Mouse (Mus musculus) midbrain, postnatal 0 days (tissue): ENCODE data around the gene Btbd3. TPM values are rescaled to one million over a fixed set of nuclear protein-coding genes. Genes with fewer than 3 reads are reported as not detected.

ENCODE experiments used
- ATAC-seq: fragments of 200-750 bp; cut with Nextera tagmentation; 2 replicates; pipeline ENCODE4 v1.8.0; 2017; ENCODE audit warnings: moderate number of reproducible peaks, mild to moderate bottlenecking, moderate TSS enrichment, moderate library complexity; ENCODE audit not compliant: low FRiP score
- DNase-seq: peaks from one replicate; pipeline ENCODE4 v3.0.0-alpha.2; 2015; ENCODE audit warnings: low spot score
- H3K27ac ChIP-seq: fragments of 300-500 bp; sonication (generic); 2 replicates; pipeline ENCODE4 v1.5.1; 2014; ENCODE audit warnings: low read depth, mild to moderate bottlenecking, low read length, mixed read lengths
- H3K27me3 ChIP-seq: fragments of 300-500 bp; sonication (generic); 2 replicates; pipeline ENCODE4 v1.6.1; 2014; ENCODE audit warnings: low read length, control low read depth, mixed read lengths; ENCODE audit not compliant: insufficient read depth
- H3K36me3 ChIP-seq: fragments of 300-500 bp; sonication (generic); 2 replicates; pipeline ENCODE4 v1.6.1; 2014; ENCODE audit warnings: low read length, control low read depth, mixed read lengths; ENCODE audit not compliant: insufficient read depth
- H3K4me1 ChIP-seq: fragments of 300-500 bp; sonication (generic); 2 replicates; pipeline ENCODE4 v1.6.1; 2014; ENCODE audit warnings: mild to moderate bottlenecking, control low read depth, antibody characterized with exemption, low read length, mixed read lengths; ENCODE audit not compliant: insufficient read depth
- H3K4me2 ChIP-seq: fragments of 300-500 bp; sonication (generic); 2 replicates; pipeline ENCODE4 v1.6.1; 2014; ENCODE audit warnings: low read depth, mild to moderate bottlenecking, low read length, mixed read lengths; ENCODE audit not compliant: poor library complexity, severe bottlenecking
- H3K4me3 ChIP-seq: fragments of 300-500 bp; sonication (generic); 2 replicates; pipeline ENCODE4 v1.5.1; 2014; ENCODE audit warnings: low read depth, mild to moderate bottlenecking, low read length, moderate library complexity
- H3K9ac ChIP-seq: fragments of 300-500 bp; sonication (generic); replicated peaks from 2 replicates; pipeline ENCODE4 v1.6.1; 2014; ENCODE audit warnings: mild to moderate bottlenecking, low read length, moderate library complexity, mixed read lengths; ENCODE audit not compliant: poor library complexity, severe bottlenecking
- H3K9me3 ChIP-seq: fragments of 300-500 bp; sonication (generic); 2 replicates; pipeline ENCODE4 v1.6.1; 2016; ENCODE audit warnings: low read length, control low read depth
- CTCF ChIP-seq: IDR thresholded peaks from 2 replicates; pipeline ENCODE4 v1.5.1; 2016; ENCODE audit warnings: antibody characterized with exemption, mild to moderate bottlenecking
- WGBS: fragments of 180-500 bp; shearing (Covaris S2); extraction: QIAGEN DNeasy Blood & Tissue Kit; methylation state at CpG from one replicate; pipeline ENCODE4 v1.1.7; 2014; 5-methylcytosine and 5-hydroxymethylcytosine counted together
- polyA plus RNA-seq: library from polyadenylated mRNA; unstranded; fragments of >200 nt; fragmentation: Nextera tagmentation; extraction: Ambion mirVana; gene quantifications from 2 replicates; pipeline ENCODE4 v1.2.1, GENCODE M21; 2015
- total RNA-seq: library from RNA; depleted of rRNA; stranded (reverse); fragments of >200 nt; gene quantifications from 2 replicates; pipeline ENCODE4 v1.2.3, GENCODE M21; 2014

The Btbd3 gene
- total and polyA plus RNA-seq, 2 experiments from 2014 or later, result 37.0 to 60.1 TPM

DNA sequence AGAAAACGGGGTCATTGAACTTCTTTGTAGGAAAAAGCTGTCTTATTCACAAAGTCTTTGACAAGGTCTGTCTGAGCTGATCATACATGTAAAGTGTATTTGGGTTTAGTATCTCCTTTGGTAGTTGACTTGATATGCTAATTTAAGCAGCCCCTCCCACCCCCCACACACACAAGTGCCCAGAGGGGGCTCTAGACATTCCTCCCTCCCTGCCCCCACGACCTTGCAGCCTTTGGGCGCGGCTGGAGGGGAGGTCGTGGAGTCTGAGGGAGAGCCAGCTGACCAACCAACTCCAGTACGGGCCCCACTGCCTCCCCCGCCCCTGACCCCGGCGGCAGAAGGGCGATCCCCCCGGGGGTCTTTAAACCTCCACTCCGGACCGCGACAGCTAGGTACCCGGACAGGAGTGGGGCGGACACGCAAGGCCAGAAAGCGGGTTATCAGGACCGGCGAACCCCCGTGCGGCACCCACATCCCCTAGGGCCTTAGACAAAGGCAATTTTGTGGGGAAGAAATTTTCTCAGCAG lies 211.7 kb downstream of the Btbd3 start:
- no peaks in the 10 kb centered on the region for H3K27me3 ChIP-seq
- ATAC-seq, result no peak
- 77% methylated on average over 22 of the region's 22 CpGs for WGBS

GRCm38 (mm10) chr2:138473407-138473806 lies 217.0 kb downstream of the Btbd3 start:
- Histone ChIP-seq H3K9ac (no peak overlapping the region), H3K4me1 (no peaks in the 10 kb centered on the region), H3K4me2 (no peak overlapping the region), H3K9me3 (no peaks in the 10 kb centered on the region), H3K36me3 (no peaks in the 10 kb centered on the region), H3K27me3 (no peaks in the 10 kb centered on the region), H3K27ac (no peak overlapping the region), H3K4me3 (no peak overlapping the region)
- no peak for DNase-seq
- 74% methylated on average over 5 of the region's 5 CpGs for WGBS
- no peak for ATAC-seq
- TF ChIP-seq CTCF, result no peak

More for the DNA sequence above, 211.7 kb downstream of the Btbd3 start:
- DNase-seq, result no peak
- no peak overlapping the region for H3K27ac ChIP-seq
- H3K36me3 ChIP-seq, result no peaks in the 10 kb centered on the region
- H3K9me3 ChIP-seq, result no peaks in the 10 kb centered on the region
- no peak overlapping the region for H3K4me2 ChIP-seq
- no peak overlapping the region for H3K9ac ChIP-seq
- no peak for TF ChIP-seq CTCF
- no peaks in the 10 kb centered on the region for H3K4me1 ChIP-seq
- H3K4me3 ChIP-seq, result no peak overlapping the region

- Histone ChIP-seq H3K4me2 (no peak overlapping the region), H3K36me3 (no peaks in the 10 kb centered on the region), H3K27me3 (no peaks in the 10 kb centered on the region), H3K9me3 (no peaks in the 10 kb centered on the region), H3K4me3 (no peak overlapping the region), H3K4me1 (no peaks in the 10 kb centered on the region), H3K9ac (no peak overlapping the region), H3K27ac (no peak overlapping the region)
- WGBS, result 92% methylated on average over 3 of the region's 3 CpGs
- DNase-seq, result no peak
- TF ChIP-seq CTCF, result no peak
- no peak for ATAC-seq
Measured at GRCm38 (mm10) chr2:138476486-138476885, 220.1 kb downstream of the Btbd3 start.

DNA sequence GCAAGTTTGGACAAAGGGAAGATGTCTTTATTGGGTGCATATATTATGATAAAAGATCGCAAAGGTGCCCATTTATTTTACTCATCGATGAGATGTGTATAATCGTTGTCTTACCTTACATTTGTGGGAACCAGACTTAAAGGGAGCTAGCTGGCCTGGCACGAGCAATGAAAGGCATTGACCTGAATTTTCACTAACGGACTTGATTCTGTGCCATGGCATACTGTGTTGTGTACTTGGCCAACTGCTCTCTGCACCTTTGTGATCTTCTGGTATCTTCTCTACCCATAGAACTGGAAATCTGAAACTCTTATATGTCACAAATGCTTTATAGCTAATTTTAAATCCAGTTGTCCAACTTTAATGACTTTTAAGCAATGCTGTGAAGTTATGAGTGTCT lies 220.9 kb downstream of the Btbd3 start:
- no peak overlapping the region for H3K9ac ChIP-seq
- H3K36me3 ChIP-seq, result no peaks in the 10 kb centered on the region
- H3K4me1 ChIP-seq, result no peaks in the 10 kb centered on the region
- ATAC-seq (no peak), DNase-seq (no peak)
- H3K4me3 ChIP-seq, result no peak overlapping the region
- WGBS, result 94% methylated on average over 5 of the region's 5 CpGs
- H3K27ac ChIP-seq, result no peak overlapping the region
- H3K27me3 ChIP-seq, result no peaks in the 10 kb centered on the region
- no peak for TF ChIP-seq CTCF
- H3K9me3 ChIP-seq, result no peaks in the 10 kb centered on the region
- no peak overlapping the region for H3K4me2 ChIP-seq

GRCm38 (mm10) chr2:138482541-138482940 lies 226.2 kb downstream of the Btbd3 start:
- ATAC-seq (no peak), DNase-seq (no peak)
- Histone ChIP-seq H3K4me3 (no peak overlapping the region), H3K4me2 (no peak overlapping the region), H3K36me3 (no peaks in the 10 kb centered on the region), H3K9me3 (no peaks in the 10 kb centered on the region), H3K27me3 (no peaks in the 10 kb centered on the region), H3K9ac (no peak overlapping the region), H3K4me1 (no peaks in the 10 kb centered on the region), H3K27ac (no peak overlapping the region)
- TF ChIP-seq CTCF, result no peak
- WGBS, result 86% methylated on average over 3 of the region's 3 CpGs

DNA sequence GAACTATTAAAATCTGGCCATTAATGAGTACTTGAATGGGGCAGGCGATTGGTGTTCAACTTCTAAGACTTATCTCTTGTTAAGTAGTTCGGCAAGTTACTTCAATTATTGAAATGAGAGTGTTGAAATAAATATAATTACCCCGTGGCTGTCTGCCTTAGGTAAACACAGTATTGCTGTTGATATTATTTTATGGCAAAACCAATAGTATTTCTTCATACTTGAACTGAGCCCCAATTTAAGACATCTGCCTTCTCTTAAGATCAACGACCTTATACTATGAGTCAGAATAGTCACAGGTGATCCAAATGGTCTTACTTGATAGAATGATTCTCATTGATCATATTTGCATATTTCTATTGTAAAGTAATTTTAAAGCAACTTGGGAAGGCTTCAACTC lies 228.5 kb downstream of the Btbd3 start:
- Histone ChIP-seq H3K9me3 (no peaks in the 10 kb centered on the region), H3K4me3 (no peak overlapping the region), H3K9ac (no peak overlapping the region), H3K4me2 (no peak overlapping the region), H3K4me1 (no peaks in the 10 kb centered on the region), H3K27ac (no peak overlapping the region), H3K36me3 (no peaks in the 10 kb centered on the region), H3K27me3 (no peaks in the 10 kb centered on the region)
- no peak for TF ChIP-seq CTCF
- DNase-seq, result no peak
- ATAC-seq, result no peak
- 90% methylated on average over 4 of the region's 4 CpGs for WGBS
